ENCODE assay signal across 8 mouse cellular contexts in the genomic region with DNA sequence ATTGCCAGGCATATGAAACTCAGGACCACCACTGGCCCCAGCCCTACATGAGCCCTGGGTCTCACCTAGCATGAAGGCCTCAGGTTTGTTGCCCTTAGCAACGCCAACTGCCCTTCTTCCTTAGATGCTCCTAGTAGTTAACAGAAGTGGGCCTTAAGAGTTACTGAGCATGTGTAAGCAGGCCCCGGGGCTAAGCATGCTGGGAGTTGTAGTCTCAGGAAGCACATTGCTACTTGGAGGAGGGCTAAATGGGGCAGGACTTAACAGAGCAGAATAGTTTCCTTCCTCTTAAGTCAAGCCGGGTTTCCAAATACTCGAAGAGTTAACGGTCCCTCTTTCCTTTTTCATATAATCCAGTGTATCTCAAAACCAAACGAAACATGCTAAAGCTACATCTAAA. TPM values are rescaled to one million over a fixed set of nuclear protein-coding genes. Genes with fewer than 3 reads are reported as not detected.
DNase-seq lines count a peak whose midpoint lies in the region; ATAC-seq lines count a peak whose summit lies in the region.

No protein-coding gene starts in this region.

- no peak overlapping the region for H3K27ac ChIP-seq in forebrain, embryonic 10.5 days
- H3K27ac ChIP-seq in hindbrain, embryonic 13.5 days: no peak overlapping the region

- WGBS in forebrain, embryonic 10.5 days: 79% methylated on average over 6 of the region's 6 CpGs
- WGBS in hindbrain, embryonic 13.5 days: 80% methylated on average over 6 of the region's 6 CpGs

- peak overlapping the region; percentile 100 for H3K4me3 ChIP-seq in forebrain, embryonic 10.5 days
- H3K4me3 ChIP-seq in hindbrain, embryonic 13.5 days: peak overlapping the region; percentile 100; the same call in 1 of the 2 replicates

- ATAC-seq in hindbrain, embryonic 13.5 days (ENCODE audit: low FRiP score): no peak
- ATAC-seq in megakaryocyte, adult 5-6 weeks (ENCODE audit: poor library complexity, severe bottlenecking): peak; percentile 71

- H3K9ac ChIP-seq in hindbrain, embryonic 13.5 days: peak overlapping the region; percentile 99; the same call in 1 of the 2 replicates

- peaks cover 38% of the 10 kb centered on the region for H3K4me1 ChIP-seq in forebrain, embryonic 10.5 days
- peaks cover 44% of the 10 kb centered on the region for H3K4me1 ChIP-seq in hindbrain, embryonic 13.5 days (replicated peaks)

- H3K36me3 ChIP-seq in forebrain, embryonic 10.5 days (replicated peaks): peaks cover 59% of the 10 kb centered on the region
- peaks cover 44% of the 10 kb centered on the region for H3K36me3 ChIP-seq in hindbrain, embryonic 13.5 days

- no peaks in the 10 kb centered on the region for H3K27me3 ChIP-seq in forebrain, embryonic 10.5 days (ENCODE audit: poor library complexity, severe bottlenecking)
- H3K27me3 ChIP-seq in hindbrain, embryonic 13.5 days: no peaks in the 10 kb centered on the region

- intact Hi-C loops in left cerebral cortex, postnatal 14 days (cut with DNase I): no loop called here

- peak; percentile 67 for DNase-seq in adrenal gland, adult 2 months
- DNase-seq in adrenal gland, adult 8-10 months: no peak
- peak; percentile 86 for DNase-seq in MEL-GATA-1-ER (ENCODE audit: extremely low read depth, low read depth)
- no peak for DNase-seq in forebrain, embryonic 10.5 days (ENCODE audit: extremely low spot score, low spot score)
- peak; percentile 54 to 57 for DNase-seq in left cerebral cortex, postnatal 14 days (ENCODE audit: low spot score in 2 of 2)
- peak; percentile 85 for DNase-seq in spleen, postnatal 36 days (ENCODE audit: low spot score in 2 of 2)

- peak overlapping the region; percentile 100 for H3K4me2 ChIP-seq in hindbrain, embryonic 13.5 days

- H3K9me3 ChIP-seq in forebrain, embryonic 10.5 days: no peaks in the 10 kb centered on the region
- no peaks in the 10 kb centered on the region for H3K9me3 ChIP-seq in hindbrain, embryonic 13.5 days

RNA-seq across cellular contexts. Expression of a gene that starts 3.7 kb away (rescaled TPM):
- total RNA-seq in adrenal gland, adult 2 months (2021): 10 to 100 TPM; 36.8 to 58.2 TPM
- polyA plus RNA-seq in adrenal gland, adult 2 months (2012; rRNA removed): 21.0 and 22.3 TPM in 2 replicates
- total RNA-seq in adrenal gland, adult 8-10 months (2022): 100 to 1,000 TPM in 1 of 4 experiments, 10 to 100 TPM in 3; 61.7 to 114 (median 71.8) TPM
- 10.8 and 11.8 TPM in 2 replicates for polyA plus RNA-seq in forebrain, embryonic 10.5 days (2016; fragmentation: Nextera tagmentation; extraction: Ambion mirVana)
- 11.6 and 12.1 TPM in 2 replicates for polyA plus RNA-seq in hindbrain, embryonic 13.5 days (2015; fragmentation: Nextera tagmentation; extraction: Ambion mirVana)
- total RNA-seq in left cerebral cortex, postnatal 14 days (2021): 10 to 100 TPM; 73.2 to 75.3 TPM
- 33.7 and 37.1 TPM in 2 replicates for total RNA-seq in megakaryocyte, adult 5-6 weeks (2015)
- 16.7 and 52.1 TPM in 2 replicates for total RNA-seq in megakaryocyte, adult 5-6 weeks (2017)

RNA-seq across cellular contexts. Expression of a gene that starts 27.0 kb away (rescaled TPM):
- 1 to 10 TPM in 1 of 2 experiments, under 1 TPM in 1; 0.69 to 3.6 TPM for total RNA-seq in adrenal gland, adult 2 months (2021)
- polyA plus RNA-seq in adrenal gland, adult 2 months (2012; rRNA removed): 1.3 and 2.0 TPM in 2 replicates
- total RNA-seq in adrenal gland, adult 8-10 months (2022): 1 to 10 TPM; 2.8 to 7.2 (median 4.2) TPM
- 22.2 and 25.9 TPM in 2 replicates for polyA plus RNA-seq in forebrain, embryonic 10.5 days (2016; fragmentation: Nextera tagmentation; extraction: Ambion mirVana)
- 29.7 and 34.7 TPM in 2 replicates for polyA plus RNA-seq in hindbrain, embryonic 13.5 days (2015; fragmentation: Nextera tagmentation; extraction: Ambion mirVana)
- 1 to 10 TPM; 8.6 to 9.3 TPM for total RNA-seq in left cerebral cortex, postnatal 14 days (2021)
- total RNA-seq in megakaryocyte, adult 5-6 weeks (2015): 4.8 and 9.6 TPM in 2 replicates
- 3.4 and 10.2 TPM in 2 replicates for total RNA-seq in megakaryocyte, adult 5-6 weeks (2017)

RNA-seq across cellular contexts. Expression of a gene that starts 31.0 kb away (rescaled TPM):
- total RNA-seq in adrenal gland, adult 2 months (2021): 1 to 10 TPM; 2.3 to 3.5 TPM
- polyA plus RNA-seq in adrenal gland, adult 2 months (2012; rRNA removed): 3.1 and 3.8 TPM in 2 replicates
- 1 to 10 TPM; 1.8 to 3.8 (median 2.1) TPM for total RNA-seq in adrenal gland, adult 8-10 months (2022)
- 0.24 and 0.48 TPM in 2 replicates for polyA plus RNA-seq in forebrain, embryonic 10.5 days (2016; fragmentation: Nextera tagmentation; extraction: Ambion mirVana)
- polyA plus RNA-seq in hindbrain, embryonic 13.5 days (2015; fragmentation: Nextera tagmentation; extraction: Ambion mirVana): 1.7 and 2.2 TPM in 2 replicates
- under 1 TPM; 0.15 to 0.24 TPM for total RNA-seq in left cerebral cortex, postnatal 14 days (2021)
- not detected in 2 replicates for total RNA-seq in megakaryocyte, adult 5-6 weeks (2015)
- not detected in 2 replicates for total RNA-seq in megakaryocyte, adult 5-6 weeks (2017)

RNA-seq across cellular contexts. Expression of a gene that starts 36.0 kb away (rescaled TPM):
- total RNA-seq in adrenal gland, adult 2 months (2021): 10 to 100 TPM; 77.1 to 79.8 TPM
- polyA plus RNA-seq in adrenal gland, adult 2 months (2012; rRNA removed): 54.9 and 57.3 TPM in 2 replicates
- 10 to 100 TPM; 76.0 to 83.8 (median 79.2) TPM for total RNA-seq in adrenal gland, adult 8-10 months (2022)
- 90.4 and 93.5 TPM in 2 replicates for polyA plus RNA-seq in forebrain, embryonic 10.5 days (2016; fragmentation: Nextera tagmentation; extraction: Ambion mirVana)
- 73.4 and 77.5 TPM in 2 replicates for polyA plus RNA-seq in hindbrain, embryonic 13.5 days (2015; fragmentation: Nextera tagmentation; extraction: Ambion mirVana)
- total RNA-seq in left cerebral cortex, postnatal 14 days (2021): 10 to 100 TPM; 41.5 to 45.4 TPM
- total RNA-seq in megakaryocyte, adult 5-6 weeks (2015): 60.5 TPM in 2 replicates
- 99.7 and 126 TPM in 2 replicates for total RNA-seq in megakaryocyte, adult 5-6 weeks (2017)

RNA-seq across cellular contexts. Expression of a gene that starts 50.7 kb away (rescaled TPM):
- total RNA-seq in adrenal gland, adult 2 months (2021): 10 to 100 TPM; 11.5 to 14.2 TPM
- 36.3 and 58.5 TPM in 2 replicates for polyA plus RNA-seq in adrenal gland, adult 2 months (2012; rRNA removed)
- total RNA-seq in adrenal gland, adult 8-10 months (2022): 10 to 100 TPM; 12.3 to 33.2 (median 27.8) TPM
- polyA plus RNA-seq in forebrain, embryonic 10.5 days (2016; fragmentation: Nextera tagmentation; extraction: Ambion mirVana): 23.9 and 25.3 TPM in 2 replicates
- polyA plus RNA-seq in hindbrain, embryonic 13.5 days (2015; fragmentation: Nextera tagmentation; extraction: Ambion mirVana): 37.7 and 38.3 TPM in 2 replicates
- total RNA-seq in left cerebral cortex, postnatal 14 days (2021): 10 to 100 TPM; 17.9 to 18.1 TPM
- total RNA-seq in megakaryocyte, adult 5-6 weeks (2015): 10.7 and 11.1 TPM in 2 replicates
- total RNA-seq in megakaryocyte, adult 5-6 weeks (2017): 11.1 and 28.8 TPM in 2 replicates

Comparison
In these comparisons a context has a peak if more than half of its experiments do, and no peak if none do; other contexts are left out.
1. DNase-seq: peak in adrenal gland, adult 2 months (single experiment), MEL-GATA-1-ER (single experiment), left cerebral cortex, postnatal 14 days (2 of 2) and spleen, postnatal 36 days (2 of 2); none in adrenal gland, adult 8-10 months (single experiment) and forebrain, embryonic 10.5 days (single experiment).